Mouse (Mus musculus) gastrocnemius, postnatal 14 days (tissue): ENCODE data around the gene Dnajc9. TPM values are rescaled to one million over a fixed set of nuclear protein-coding genes. Genes with fewer than 3 reads are reported as not detected.

Experiments used
- DNase-seq: peaks from one replicate; pipeline ENCODE4 v3.0.0; 2021; ENCODE audit warnings: mixed read lengths
- intact Hi-C: fragments of 180-260 bp; cut with DNase I; formaldehyde crosslinking; loops from one replicate; pipeline ENCODE4 v1.15.1; 2025; ENCODE audit warnings: low total_unique reads
- total RNA-seq, 2 experiments: library from RNA; stranded (reverse); gene quantifications; 2 replicates each; pipeline ENCODE4 v1.2.3; 2021

Gene Dnajc9
- total RNA-seq, 2 experiments from 2014 or later, result 9.2 to 9.9 TPM

DNA sequence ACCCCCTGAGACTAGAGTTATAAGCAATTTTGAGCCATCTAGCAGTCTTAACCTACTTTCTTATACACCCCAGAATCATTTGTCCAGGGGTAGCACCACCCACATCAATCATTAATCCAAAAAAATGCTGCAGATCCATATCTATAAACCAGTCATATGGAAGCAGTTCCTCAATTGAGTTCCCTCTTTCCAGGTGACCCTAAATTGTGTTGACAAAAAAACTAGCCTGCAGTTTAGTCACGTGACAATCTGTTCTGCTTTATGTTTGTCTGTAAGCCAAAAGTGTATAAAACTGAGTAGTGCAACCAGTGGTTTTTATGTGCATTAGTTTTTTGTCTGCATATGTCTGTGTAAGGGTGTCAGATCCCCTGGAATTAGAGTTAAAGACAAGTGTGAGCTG, 16.9 kb downstream of the Dnajc9 start:
- intact Hi-C loops, result no loop called here
- DNase-seq, result no peak

DNA sequence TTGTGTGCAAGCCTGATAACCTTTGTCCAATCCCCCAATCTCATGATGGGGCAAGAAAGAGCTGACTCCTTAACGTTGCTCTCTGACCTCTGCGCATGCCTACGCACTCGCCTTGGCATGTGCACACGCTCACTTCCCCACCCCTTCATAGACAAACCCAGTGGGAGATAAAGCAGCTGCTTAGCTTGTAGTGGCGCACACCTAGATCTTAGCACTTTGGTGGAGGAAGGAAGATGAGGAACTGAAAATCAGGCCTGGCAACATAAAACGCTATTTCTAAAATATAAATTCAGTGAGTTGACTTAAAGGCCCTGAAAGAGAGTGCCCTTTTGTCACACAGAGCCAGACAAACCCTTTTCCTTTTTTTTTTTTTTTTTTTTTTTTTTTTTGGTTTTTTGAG, 17.9 kb downstream of the Dnajc9 start:
- DNase-seq, result no peak
- intact Hi-C loops, result no loop called here

GRCm38 (mm10) chr14:20368271-20368670, 20.4 kb downstream of the Dnajc9 start:
- intact Hi-C loops, result no loop called here
- DNase-seq, result no peak

- no peak for DNase-seq
- intact Hi-C loops, result no loop called here
Measured at GRCm38 (mm10) chr14:20363230-20363629, 25.5 kb downstream of the Dnajc9 start.

DNA sequence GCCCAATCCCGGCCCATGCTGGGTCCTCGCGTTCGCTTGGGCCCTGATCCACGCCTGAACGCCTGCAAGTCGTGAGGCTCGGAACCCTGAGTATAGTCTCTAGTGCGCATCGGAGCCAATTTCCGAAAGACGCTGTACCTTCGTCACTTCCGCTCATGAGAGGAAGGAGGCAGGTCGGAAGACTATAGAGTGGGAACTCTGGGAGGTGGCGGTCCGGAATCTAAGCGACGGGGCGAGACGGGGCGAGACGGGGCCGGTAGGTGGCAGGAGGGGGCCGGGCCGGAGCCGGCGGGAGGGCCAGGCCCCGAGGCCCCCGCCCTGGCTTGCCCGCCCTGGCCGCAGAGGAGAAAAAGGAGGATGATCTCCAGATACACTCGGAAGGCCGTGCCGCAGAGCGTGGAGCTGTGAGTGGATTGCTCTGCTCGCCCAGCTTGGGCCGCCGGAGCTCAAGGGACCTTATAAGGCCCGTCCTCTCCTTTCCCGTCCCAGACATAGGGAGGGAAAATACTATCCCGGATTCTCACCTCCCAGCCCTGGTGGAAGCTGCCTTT, 40.6 kb downstream of the Dnajc9 start, which contains the start of the genes Ecd and Fam149b:
Gene Ecd, minus strand, starts transcription at position 131 of the 551 bp plus-strand sequence.
Gene Fam149b, plus strand, starts transcription at position 172 of the 551 bp plus-strand sequence.
- DNase-seq, result peak; percentile 91
- intact Hi-C loops, result no loop called here

DNA sequence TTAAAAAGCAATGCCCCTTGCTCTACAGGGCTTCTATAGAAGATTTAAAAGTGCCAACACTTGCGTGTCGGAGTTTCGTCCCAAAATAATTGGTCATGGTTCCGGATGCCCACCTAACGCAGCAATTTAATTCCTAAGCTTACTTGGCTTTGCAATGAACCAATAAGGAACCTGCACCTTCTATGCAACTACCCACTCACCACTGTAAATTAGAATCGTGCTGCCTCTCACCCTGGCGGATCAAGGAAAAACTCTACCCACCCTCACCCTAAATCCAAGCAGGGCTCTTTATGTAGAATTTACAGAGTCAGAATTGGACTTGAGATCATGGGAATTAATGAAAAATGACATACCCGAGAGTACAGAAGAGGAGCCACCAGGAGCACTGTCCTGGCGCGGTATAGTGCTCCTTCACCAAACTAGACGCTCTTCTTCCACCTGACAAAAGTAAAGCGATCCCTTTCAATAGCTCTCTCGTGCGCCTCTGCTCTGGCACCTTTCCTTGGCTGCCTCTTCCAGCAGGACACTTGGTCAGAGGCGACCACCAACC, 41.2 kb downstream of the Dnajc9 start:
- intact Hi-C loops, result no loop called here
- DNase-seq, result no peak

GRCm38 (mm10) chr14:20345885-20346284, 42.8 kb downstream of the Dnajc9 start:
- DNase-seq, result no peak
- intact Hi-C loops, result no loop called here

- DNase-seq, result no peak
- intact Hi-C loops, result no loop called here
Measured at GRCm38 (mm10) chr14:20340866-20341265, 47.8 kb downstream of the Dnajc9 start.

GRCm38 (mm10) chr14:20340149-20340548, 48.6 kb downstream of the Dnajc9 start:
- no peak for DNase-seq
- intact Hi-C loops, result no loop called here

GRCm38 (mm10) chr14:20339415-20339814, 49.3 kb downstream of the Dnajc9 start:
- intact Hi-C loops, result no loop called here
- no peak for DNase-seq

Other genes starting within 250 kb of the Dnajc9 start
- gene Kcnk5, start 207.1 kb downstream of the Dnajc9 start, total RNA-seq, result 1 to 10 TPM in 1 of 2 experiments, under 1 TPM in 1; 0.53 to 1.1 TPM
- gene Kcnk16, start 119.7 kb downstream of the Dnajc9 start, total RNA-seq, result not detected
- 10 to 100 TPM; 20.5 to 27.9 TPM for gene Nudt13, start 94.2 kb downstream of the Dnajc9 start, total RNA-seq
- 10 to 100 TPM; 27.1 to 30.5 TPM for gene Ecd, start 40.8 kb downstream of the Dnajc9 start, total RNA-seq
- gene Fam149b, start 40.7 kb downstream of the Dnajc9 start, total RNA-seq, result 10 to 100 TPM; 14.7 to 17.2 TPM
- gene Mrps16, start 4.7 kb upstream of the Dnajc9 start, total RNA-seq, result 10 to 100 TPM; 40.1 to 47.6 TPM
- under 1 TPM; 0.09 to 0.16 TPM for gene Cfap70, start 63.3 kb upstream of the Dnajc9 start, total RNA-seq
- 10 to 100 TPM; 26.2 TPM for gene Anxa7, start 91.2 kb upstream of the Dnajc9 start, total RNA-seq
- 1 to 10 TPM; 3.2 to 5.8 TPM for gene Mss51, start 108.0 kb upstream of the Dnajc9 start, total RNA-seq
- gene Ppp3cb, start 157.7 kb upstream of the Dnajc9 start, total RNA-seq, result 100 to 1,000 TPM; 101 to 107 TPM